Comparison of ENCODE assay signal across 8 mouse cellular contexts in the genomic region with DNA sequence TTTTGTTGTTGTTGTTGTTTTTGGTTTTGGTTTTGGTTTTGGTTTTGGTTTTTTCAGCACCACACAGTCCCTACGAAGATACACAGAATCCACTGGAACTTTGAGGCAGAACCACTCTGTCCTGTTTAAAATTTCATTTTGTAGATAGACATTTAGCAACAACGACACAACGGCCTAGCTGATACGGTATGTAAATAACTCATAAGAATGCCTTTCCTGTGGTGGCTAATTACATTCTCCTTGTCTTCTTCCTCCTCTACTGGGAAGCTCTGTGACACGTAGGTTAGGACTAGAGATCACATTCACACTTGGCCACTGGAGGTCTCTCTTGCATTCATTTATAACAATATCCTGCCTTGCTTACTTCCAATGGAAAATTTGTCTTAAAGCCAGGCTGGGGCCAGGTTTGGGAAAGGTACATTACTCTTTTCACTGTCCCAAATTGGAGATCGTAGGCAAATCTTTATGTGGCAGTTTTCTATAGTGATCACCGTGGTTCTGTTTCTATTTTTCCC. TPM values are rescaled to one million over a fixed set of nuclear protein-coding genes. Genes with fewer than 3 reads are reported as not detected.
DNase-seq lines count a peak whose midpoint lies in the region.

No protein-coding gene starts in this region.

- DNase-seq in heart, adult 18-20 months: peak; percentile 13 to 31
- no peak for DNase-seq in heart, postnatal 25 days (ENCODE audit: low spot score)
- peak; percentile 29 for DNase-seq in A20 (ENCODE audit: low read depth, low spot score)
- peak; percentile 72 for DNase-seq in brain, adult 2 months (ENCODE audit: low read depth, low spot score)
- DNase-seq in heart, postnatal 14 days: peak; percentile 3 to 21
- DNase-seq in left cerebral cortex, postnatal 4 days: peak; percentile 10
- DNase-seq in spleen, adult 18-20 months: no peak
- DNase-seq in urinary bladder, postnatal 4 days (ENCODE audit: low spot score in 2 of 2): no peak

- intact Hi-C loops in heart, postnatal 25 days (cut with DNase I): loop anchor here (2.0 to 5.0 kb wide), 2 partner anchors 92 to 394 kb away; no protein-coding TSS in a partner anchor
- intact Hi-C loops in heart, postnatal 14 days (cut with DNase I): loop anchor here (5.0 kb wide), 1 partner anchor 89 kb away; no protein-coding TSS in a partner anchor
- intact Hi-C loops in left cerebral cortex, postnatal 4 days (cut with DNase I): no loop called here

RNA-seq across cellular contexts. Expression of a gene that starts 24.0 kb away (rescaled TPM):
- total RNA-seq in heart, adult 18-20 months (2021): not detected
- total RNA-seq in heart, postnatal 25 days (2021): not detected
- total RNA-seq in heart, postnatal 14 days (2021): not detected
- not detected for total RNA-seq in left cerebral cortex, postnatal 4 days (2021)

Comparison
In these comparisons a context has a peak if more than half of its experiments do, and no peak if none do; other contexts are left out.
1. DNase-seq: peak in heart, adult 18-20 months (2 of 2), A20 (single experiment), brain, adult 2 months (single experiment), heart, postnatal 14 days (2 of 2) and left cerebral cortex, postnatal 4 days (single experiment); none in heart, postnatal 25 days (single experiment), spleen, adult 18-20 months (0 of 2) and urinary bladder, postnatal 4 days (0 of 2).